Mouse (Mus musculus): ENCODE measurements around the gene Sult4a1.

- no peak for TF ChIP-seq CTCF (IDR thresholded peaks at IDR 0.05; ENCODE audit: low read depth)
- TF ChIP-seq EP300 (IDR thresholded peaks at IDR 0.05; ENCODE audit: low read depth): no peak
Measured at GRCm38 (mm10) chr15:84049570-84049969, 56.0 kb downstream of the Sult4a1 start.
